Mouse (Mus musculus) intestine, postnatal 0 days (tissue): Measurements from ENCODE around the gene Zdhhc13. TPM values are rescaled to one million over a fixed set of nuclear protein-coding genes. Genes with fewer than 3 reads are reported as not detected.
A peak's percentile ranks its signal among the peaks of the same experiment; 100 is the strongest.

Source experiments
- ATAC-seq: fragments of 200-750 bp; cut with Nextera tagmentation; 2 replicates; pipeline ENCODE4 v1.8.0; 2017; ENCODE audit warnings: mild to moderate bottlenecking, moderate TSS enrichment, moderate library complexity
- H3K27ac ChIP-seq: fragments of 300-500 bp; sonication (generic); 2 replicates; pipeline ENCODE4 v1.5.1; 2014; ENCODE audit warnings: mild to moderate bottlenecking, low read depth, low read length, moderate library complexity
- H3K27me3 ChIP-seq: fragments of 300-500 bp; sonication (generic); replicated peaks from 2 replicates; pipeline ENCODE4 v1.6.1; 2014; ENCODE audit warnings: low read length, mixed read lengths; ENCODE audit not compliant: control insufficient read depth, insufficient read depth
- H3K36me3 ChIP-seq: fragments of 300-500 bp; sonication (generic); 2 replicates; pipeline ENCODE4 v1.6.1; 2014; ENCODE audit warnings: mild to moderate bottlenecking, moderate library complexity; ENCODE audit not compliant: control insufficient read depth, insufficient read depth
- H3K4me1 ChIP-seq: fragments of 300-500 bp; sonication (generic); replicated peaks from 2 replicates; pipeline ENCODE4 v1.6.1; 2014; ENCODE audit warnings: antibody characterized with exemption, low read length, mixed read lengths; ENCODE audit not compliant: control insufficient read depth, insufficient read depth
- H3K4me2 ChIP-seq: fragments of 300-500 bp; sonication (generic); replicated peaks from 2 replicates; pipeline ENCODE4 v1.6.1; 2014; ENCODE audit warnings: low read depth, mild to moderate bottlenecking, moderate library complexity
- H3K4me3 ChIP-seq: fragments of 300-500 bp; sonication (generic); 2 replicates; pipeline ENCODE4 v1.5.1; 2014; ENCODE audit warnings: low read depth, low read length
- H3K9ac ChIP-seq: fragments of 300-500 bp; sonication (generic); 2 replicates; pipeline ENCODE4 v1.6.1; 2014; ENCODE audit warnings: mild to moderate bottlenecking, low read depth, low read length
- H3K9me3 ChIP-seq: fragments of 300-500 bp; sonication (generic); 2 replicates; pipeline ENCODE4 v1.6.1; 2016; ENCODE audit warnings: mixed run types; ENCODE audit not compliant: control insufficient read depth
- CTCF ChIP-seq: sonication (generic); IDR thresholded peaks from 2 replicates; pipeline ENCODE4 v1.5.1; 2016; ENCODE audit warnings: low read depth, mild to moderate bottlenecking, control low read depth, antibody characterized with exemption, moderate library complexity
- WGBS: fragments of 180-500 bp; shearing (Covaris S2); extraction: QIAGEN DNeasy Blood & Tissue Kit; methylation state at CpG from one replicate; pipeline ENCODE4 v1.1.7; 2014; 5-methylcytosine and 5-hydroxymethylcytosine counted together
- polyA plus RNA-seq: library from polyadenylated mRNA; unstranded; fragments of >200 nt; fragmentation: Nextera tagmentation; extraction: Ambion mirVana; gene quantifications from 2 replicates; pipeline ENCODE4 v1.2.1, GENCODE M21; 2015

The Zdhhc13 gene
- polyA plus RNA-seq, 1 experiment from 2014 or later: 29.8 TPM

- no peaks in the 10 kb centered on the region for H3K27me3 ChIP-seq
- H3K4me1 ChIP-seq: 0 out of 2 replicates have a peak, but pooled peaks cover 6% of the 10 kb centered on the region
- no peak for TF ChIP-seq CTCF
- no peak overlapping the region for H3K4me2 ChIP-seq
- no peak overlapping the region for H3K9ac ChIP-seq
- H3K4me3 ChIP-seq: no peak overlapping the region
- no peaks in the 10 kb centered on the region for H3K9me3 ChIP-seq
- ATAC-seq: peak; percentile 71
- 51% methylated on average over 5 of the region's 5 CpGs for WGBS
- peak overlapping the region; percentile 57; the same call in 1 of the 2 replicates for H3K27ac ChIP-seq
- H3K36me3 ChIP-seq: peaks cover 71% of the 10 kb centered on the region
Observed at GRCm38 (mm10) chr7:48821654-48822053, 32.9 kb downstream of the Zdhhc13 start.

- Histone ChIP-seq H3K27me3 (no peaks in the 10 kb centered on the region), H3K9ac (no peak overlapping the region), H3K27ac (no peak overlapping the region), H3K4me2 (no peak overlapping the region), H3K4me3 (no peak overlapping the region), H3K9me3 (no peaks in the 10 kb centered on the region), H3K36me3 (peaks cover 73% of the 10 kb centered on the region), H3K4me1 (0 out of 2 replicates have a peak, but pooled peaks cover 6% of the 10 kb centered on the region)
- no peak for TF ChIP-seq CTCF
- WGBS: 87% methylated on average over 3 of the region's 3 CpGs
- ATAC-seq: no peak
Observed at GRCm38 (mm10) chr7:48823621-48824020, 34.8 kb downstream of the Zdhhc13 start.

GRCm38 (mm10) chr7:48824671-48825070 lies 35.9 kb downstream of the Zdhhc13 start:
- H3K9me3 ChIP-seq: no peaks in the 10 kb centered on the region
- H3K4me2 ChIP-seq: no peak overlapping the region
- no peak for ATAC-seq
- H3K36me3 ChIP-seq: peaks cover 65% of the 10 kb centered on the region
- no peak for TF ChIP-seq CTCF
- no peak overlapping the region for H3K4me3 ChIP-seq
- H3K27ac ChIP-seq: no peak overlapping the region
- 0 out of 2 replicates have a peak, but pooled peaks cover 6% of the 10 kb centered on the region for H3K4me1 ChIP-seq
- H3K9ac ChIP-seq: no peak overlapping the region
- no peaks in the 10 kb centered on the region for H3K27me3 ChIP-seq
- WGBS: 89% methylated on average over 1 of the region's 1 CpGs

- TF ChIP-seq CTCF: no peak
- Histone ChIP-seq H3K4me2 (no peak overlapping the region), H3K9ac (no peak overlapping the region), H3K4me3 (no peak overlapping the region), H3K27ac (no peak overlapping the region), H3K36me3 (peaks cover 61% of the 10 kb centered on the region), H3K9me3 (no peaks in the 10 kb centered on the region), H3K4me1 (0 out of 2 replicates have a peak, but pooled peaks cover 6% of the 10 kb centered on the region), H3K27me3 (no peaks in the 10 kb centered on the region)
- 89% methylated on average over 6 of the region's 6 CpGs for WGBS
- ATAC-seq: no peak
Observed at GRCm38 (mm10) chr7:48825170-48825569, 36.4 kb downstream of the Zdhhc13 start.

GRCm38 (mm10) chr7:48829177-48829910 lies 40.5 kb downstream of the Zdhhc13 start:
- H3K4me3 ChIP-seq: no peak overlapping the region
- no peak overlapping the region for H3K27ac ChIP-seq
- TF ChIP-seq CTCF: no peak
- H3K4me1 ChIP-seq: no peaks in the 10 kb centered on the region
- no peak for ATAC-seq
- WGBS: 80% methylated on average over 5 of the region's 5 CpGs
- H3K9ac ChIP-seq: no peak overlapping the region
- H3K36me3 ChIP-seq: peaks cover 36% of the 10 kb centered on the region
- no peak overlapping the region for H3K4me2 ChIP-seq
- no peaks in the 10 kb centered on the region for H3K27me3 ChIP-seq
- no peaks in the 10 kb centered on the region for H3K9me3 ChIP-seq

- 35% methylated on average over 2 of the region's 2 CpGs for WGBS
- H3K4me3 ChIP-seq: no peak overlapping the region
- ATAC-seq: no peak
- no peak overlapping the region for H3K9ac ChIP-seq
- H3K27ac ChIP-seq: no peak overlapping the region
- no peak for TF ChIP-seq CTCF
- H3K4me2 ChIP-seq: no peak overlapping the region
- H3K36me3 ChIP-seq: peaks cover 26% of the 10 kb centered on the region
- no peaks in the 10 kb centered on the region for H3K27me3 ChIP-seq
- no peaks in the 10 kb centered on the region for H3K9me3 ChIP-seq
- no peaks in the 10 kb centered on the region for H3K4me1 ChIP-seq
Observed at GRCm38 (mm10) chr7:48830395-48830794, 41.6 kb downstream of the Zdhhc13 start.
